Mouse (Mus musculus): ENCODE data around the gene Id3.

DNA sequence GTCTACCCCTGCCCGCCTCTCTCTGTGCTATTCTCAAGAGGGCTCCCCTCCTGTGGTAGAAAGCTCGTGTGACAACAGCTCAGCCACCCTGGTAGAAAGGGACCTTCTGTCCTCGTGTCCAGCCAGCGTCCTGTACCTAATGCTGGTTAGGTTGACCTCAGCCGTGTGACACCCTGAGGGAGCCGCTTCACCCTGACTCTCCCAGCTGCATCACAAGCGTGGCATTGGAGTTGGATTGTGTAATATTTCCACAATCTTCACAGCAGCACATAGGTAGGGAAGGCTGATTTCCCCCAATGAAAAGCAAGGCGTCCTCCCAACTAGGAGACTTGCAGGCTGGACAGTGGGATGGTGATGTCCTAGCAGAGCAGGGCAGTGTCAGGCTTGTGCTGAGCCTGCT, 43.0 kb downstream of the Id3 start:
- TF ChIP-seq CHD2 (IDR thresholded peaks at IDR 0.05; ENCODE audit: low read depth, low read length) (no peak), ZC3H11A (IDR thresholded peaks at IDR 0.05; ENCODE audit: borderline replicate concordance, low read depth, low read length) (no peak), HCFC1 (IDR thresholded peaks at IDR 0.05; ENCODE audit: borderline replicate concordance, insufficient read depth, low read length) (no peak), ZNF384 (IDR thresholded peaks at IDR 0.05; ENCODE audit: low read depth, low read length) (no peak), MAFK (IDR thresholded peaks at IDR 0.05; ENCODE audit: insufficient read depth, low read depth, low read length) (no peak)

Measured in ES-E14 (cell line).